9 mouse cellular contexts compared by ENCODE assay signal in genomic region chr3:97928968-97929858, GRCm38 (mm10). TPM values are rescaled to one million over a fixed set of nuclear protein-coding genes. Genes with fewer than 3 reads are reported as not detected.
DNase-seq lines count a peak whose midpoint lies in the region; ATAC-seq and TF ChIP-seq lines count a peak whose summit lies in the region.
"Had no signal": no experiment of that assay in that cellular context is flagged by ENCODE, and none has a peak within 500 bp of the region (broad histone marks: within the 10 kb centered on the region; RNA-seq: fewer than 3 reads in every experiment).

No protein-coding gene starts in this region.

- no peaks in the 10 kb centered on the region for H3K9me3 ChIP-seq in forebrain, embryonic 10.5 days
- no peaks in the 10 kb centered on the region for H3K9me3 ChIP-seq in liver, postnatal 0 days (ENCODE audit: low read length)
- H3K9me3 ChIP-seq in neural tube, embryonic 12.5 days, result no peaks in the 10 kb centered on the region
- H3K9me3 ChIP-seq in stomach, embryonic 16.5 days (replicated peaks; ENCODE audit: control insufficient read depth, low read length), result no peaks in the 10 kb centered on the region

- TF ChIP-seq POLR2A in bone marrow, adult 2 months (IDR thresholded peaks at IDR 0.05; ENCODE audit: borderline replicate concordance, control insufficient read depth, low read depth, low read length), result no peak

- peak; percentile 60 to 73 for DNase-seq in CD8-positive naive resting alpha-beta T cell, adult 2 months (ENCODE audit: low read depth in 2 of 2, low spot score in 2 of 2)
- DNase-seq in forebrain, embryonic 10.5 days (ENCODE audit: extremely low spot score, low spot score), result peak; percentile 75
- DNase-seq in heart, postnatal 4 days, result peak; percentile 86
- peak; percentile 54 to 90 for DNase-seq in layer of hippocampus, adult 18-20 months (ENCODE audit: low spot score in 2 of 2)
- peak; percentile 84 for DNase-seq in liver, postnatal 0 days

- 15% methylated on average over 9 of the region's 9 CpGs for WGBS in bone marrow, adult 2 months
- 64% methylated on average over 9 of the region's 9 CpGs for WGBS in forebrain, embryonic 10.5 days
- 40% methylated on average over 9 of the region's 9 CpGs for WGBS in liver, postnatal 0 days (ENCODE audit: insufficient replicate concordance)
- WGBS in neural tube, embryonic 12.5 days, result 62% methylated on average over 9 of the region's 9 CpGs
- 50% methylated on average over 9 of the region's 9 CpGs for WGBS in stomach, embryonic 16.5 days

- no peak overlapping the region for H3K9ac ChIP-seq in liver, postnatal 0 days (replicated peaks)
- no peak overlapping the region for H3K9ac ChIP-seq in neural tube, embryonic 12.5 days
- no peak overlapping the region for H3K9ac ChIP-seq in stomach, embryonic 16.5 days (ENCODE audit: low read length)

- H3K4me3 ChIP-seq in bone marrow, adult 2 months (replicated peaks; ENCODE audit: control insufficient read depth, low read depth, low read length), result no peak overlapping the region
- no peak overlapping the region for H3K4me3 ChIP-seq in forebrain, embryonic 10.5 days
- no peak overlapping the region for H3K4me3 ChIP-seq in liver, postnatal 0 days (ENCODE audit: low read depth, low read length)
- H3K4me3 ChIP-seq in neural tube, embryonic 12.5 days, result no peak overlapping the region
- no peak overlapping the region for H3K4me3 ChIP-seq in stomach, embryonic 16.5 days (replicated peaks; ENCODE audit: low read length)
- H3K4me3 ChIP-seq: erythroblast, embryonic 14.5 days had no signal

- 0 out of 2 replicates have a peak, but pooled peaks cover 1% of the 10 kb centered on the region for H3K36me3 ChIP-seq in forebrain, embryonic 10.5 days (replicated peaks)
- H3K36me3 ChIP-seq in liver, postnatal 0 days (replicated peaks; ENCODE audit: insufficient read depth, low read length), result 0 out of 2 replicates have a peak, but pooled peaks cover 1% of the 10 kb centered on the region
- H3K36me3 ChIP-seq in neural tube, embryonic 12.5 days, result no peaks in the 10 kb centered on the region
- H3K36me3 ChIP-seq in stomach, embryonic 16.5 days (ENCODE audit: control insufficient read depth, insufficient read depth, low read length), result no peaks in the 10 kb centered on the region

- TF ChIP-seq CTCF in bone marrow, adult 2 months (IDR thresholded peaks at IDR 0.05; ENCODE audit: control insufficient read depth, insufficient read depth, low read length), result peak; percentile 48
- peak; percentile 85 for TF ChIP-seq CTCF in liver, postnatal 0 days (IDR thresholded peaks at IDR 0.05; ENCODE audit: low read depth)

- H3K4me1 ChIP-seq in bone marrow, adult 2 months (ENCODE audit: control insufficient read depth, insufficient read depth, low read length), result peaks cover 13% of the 10 kb centered on the region; the same call in 1 of the 2 replicates
- peaks cover 45% of the 10 kb centered on the region for H3K4me1 ChIP-seq in forebrain, embryonic 10.5 days
- H3K4me1 ChIP-seq in liver, postnatal 0 days (ENCODE audit: insufficient read depth), result peaks cover 31% of the 10 kb centered on the region
- peaks cover 8% of the 10 kb centered on the region for H3K4me1 ChIP-seq in neural tube, embryonic 12.5 days
- peaks cover 23% of the 10 kb centered on the region for H3K4me1 ChIP-seq in stomach, embryonic 16.5 days (ENCODE audit: control insufficient read depth, insufficient read depth, low read length)

- H3K27ac ChIP-seq in bone marrow, adult 2 months (ENCODE audit: control insufficient read depth, insufficient read depth, low read depth, low read length, poor library complexity), result peak overlapping the region; percentile 63; the same call in 1 of the 2 replicates
- no peak overlapping the region for H3K27ac ChIP-seq in forebrain, embryonic 10.5 days
- 0 out of 2 replicates have a peak overlapping the region, but pooled peaks have one; percentile 16 for H3K27ac ChIP-seq in liver, postnatal 0 days (ENCODE audit: low read depth)
- no peak overlapping the region for H3K27ac ChIP-seq in neural tube, embryonic 12.5 days
- H3K27ac ChIP-seq in stomach, embryonic 16.5 days (ENCODE audit: low read length), result no peak overlapping the region

- no peak overlapping the region for H3K4me2 ChIP-seq in liver, postnatal 0 days (ENCODE audit: low read depth, low read length)
- H3K4me2 ChIP-seq in neural tube, embryonic 12.5 days (replicated peaks), result no peak overlapping the region
- no peak overlapping the region for H3K4me2 ChIP-seq in stomach, embryonic 16.5 days (ENCODE audit: low read depth, low read length)

- ATAC-seq in liver, postnatal 0 days, result peak; percentile 67
- ATAC-seq in neural tube, embryonic 12.5 days (ENCODE audit: low FRiP score, low read depth), result peak; percentile 39
- peak; percentile 77 for ATAC-seq in stomach, embryonic 16.5 days (ENCODE audit: insufficient read depth, low FRiP score)

- TF ChIP-seq EP300 in liver, postnatal 0 days (IDR thresholded peaks at IDR 0.05; ENCODE audit: low read depth), result no peak

- peaks cover 25% of the 10 kb centered on the region for H3K27me3 ChIP-seq in forebrain, embryonic 10.5 days (ENCODE audit: poor library complexity, severe bottlenecking)
- no peaks in the 10 kb centered on the region for H3K27me3 ChIP-seq in liver, postnatal 0 days (ENCODE audit: insufficient read depth, low read length)
- H3K27me3 ChIP-seq in neural tube, embryonic 12.5 days (replicated peaks), result no peaks in the 10 kb centered on the region
- H3K27me3 ChIP-seq in stomach, embryonic 16.5 days (ENCODE audit: control insufficient read depth, insufficient read depth, low read length), result no peaks in the 10 kb centered on the region

RNA-seq across cellular contexts. Expression of gene Sec22b, which starts 28.2 kb away (rescaled TPM):
- 28.6 and 45.3 TPM in 2 replicates for polyA plus RNA-seq in bone marrow, adult 2 months (2011; ENCODE audit: insufficient read depth, insufficient read length, low replicate concordance, missing spikeins)
- 114 TPM in 2 replicates for polyA plus RNA-seq in forebrain, embryonic 10.5 days (2016; fragmentation: Nextera tagmentation; extraction: Ambion mirVana)
- total RNA-seq in heart, postnatal 4 days (2021), result 10 to 100 TPM; 62.4 to 63.3 TPM
- 10 to 100 TPM; 77.2 to 80.5 TPM for total RNA-seq in layer of hippocampus, adult 18-20 months (2021)
- polyA plus RNA-seq in liver, postnatal 0 days (2015; fragmentation: Nextera tagmentation; extraction: Ambion mirVana), result 40.0 and 42.3 TPM in 2 replicates
- 106 and 109 TPM in 2 replicates for polyA plus RNA-seq in neural tube, embryonic 12.5 days (2016; fragmentation: Nextera tagmentation; extraction: Ambion mirVana)
- 143 and 147 TPM in 2 replicates for polyA plus RNA-seq in stomach, embryonic 16.5 days (2015; fragmentation: Nextera tagmentation; extraction: Ambion mirVana)

RNA-seq across cellular contexts. Expression of gene Pde4dip, which starts 40.7 kb away (rescaled TPM):
- polyA plus RNA-seq in bone marrow, adult 2 months (2011; ENCODE audit: insufficient read depth, insufficient read length, low replicate concordance, missing spikeins), result 7.5 and 12.7 TPM in 2 replicates
- polyA plus RNA-seq in forebrain, embryonic 10.5 days (2016; fragmentation: Nextera tagmentation; extraction: Ambion mirVana), result 18.5 and 18.7 TPM in 2 replicates
- total RNA-seq in heart, postnatal 4 days (2021), result 100 to 1,000 TPM; 632 to 678 TPM
- 100 to 1,000 TPM; 228 to 229 TPM for total RNA-seq in layer of hippocampus, adult 18-20 months (2021)
- polyA plus RNA-seq in liver, postnatal 0 days (2015; fragmentation: Nextera tagmentation; extraction: Ambion mirVana), result 8.1 and 8.5 TPM in 2 replicates
- polyA plus RNA-seq in neural tube, embryonic 12.5 days (2016; fragmentation: Nextera tagmentation; extraction: Ambion mirVana), result 51.1 and 60.1 TPM in 2 replicates
- 27.5 and 31.3 TPM in 2 replicates for polyA plus RNA-seq in stomach, embryonic 16.5 days (2015; fragmentation: Nextera tagmentation; extraction: Ambion mirVana)

Comparison
In these comparisons a context has a peak if more than half of its experiments do, and no peak if none do; other contexts are left out.
1. H3K27ac ChIP-seq: peak in bone marrow, adult 2 months (single experiment) and liver, postnatal 0 days (single experiment); none in forebrain, embryonic 10.5 days (single experiment), neural tube, embryonic 12.5 days (single experiment) and stomach, embryonic 16.5 days (single experiment).
2. Peak in every context shown above with its lines, with median percentiles within 50 percentile points of each other: DNase-seq and ATAC-seq.